Mouse (Mus musculus) kidney, adult 8-10 months (tissue): ENCODE measurements around the gene Prkn.

Source experiments
- DNase-seq, 2 experiments: peaks; one replicate each; pipeline ENCODE4 v3.0.0; 2022

Prkn gene

DNA sequence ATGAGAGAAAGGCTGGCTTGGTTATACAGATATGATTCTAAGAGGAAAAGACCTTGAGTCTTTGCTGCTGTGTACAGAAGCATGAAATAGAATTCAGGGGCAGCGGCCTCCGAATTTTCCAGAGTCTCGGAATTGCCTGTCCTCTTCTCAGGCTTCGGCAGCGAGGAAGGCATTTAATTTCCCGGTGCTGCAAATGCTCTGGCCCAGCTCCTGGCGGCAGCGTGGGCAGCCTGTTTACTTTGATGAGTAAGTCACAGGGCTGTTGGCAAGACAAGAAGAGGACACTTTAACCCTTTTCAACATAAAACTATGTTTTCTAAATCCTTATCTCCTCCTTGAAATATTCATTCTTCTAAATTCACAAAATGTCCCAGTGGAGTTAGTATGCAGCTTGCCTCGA, 462.9 kb downstream of the Prkn start:
- DNase-seq, result no peak

DNA sequence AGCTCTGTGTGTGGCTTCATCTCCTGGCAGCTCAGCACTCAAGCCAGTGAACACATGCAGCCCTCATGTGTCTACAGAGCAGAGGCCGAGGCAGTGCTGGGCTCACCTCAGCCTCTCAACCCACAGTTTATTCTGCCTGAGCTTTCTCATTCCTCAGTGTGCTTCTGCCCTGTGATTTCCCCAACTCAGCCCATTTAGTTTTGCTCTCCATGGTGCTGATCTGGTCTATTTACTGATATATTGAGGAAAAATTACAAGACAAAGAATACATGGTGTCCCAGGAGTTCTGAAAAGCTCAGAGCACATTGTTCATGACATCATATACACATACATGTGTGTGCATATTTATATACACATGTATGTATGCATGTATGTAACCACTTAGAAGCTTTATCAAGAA, 469.7 kb downstream of the Prkn start:
- DNase-seq, result no peak

DNA sequence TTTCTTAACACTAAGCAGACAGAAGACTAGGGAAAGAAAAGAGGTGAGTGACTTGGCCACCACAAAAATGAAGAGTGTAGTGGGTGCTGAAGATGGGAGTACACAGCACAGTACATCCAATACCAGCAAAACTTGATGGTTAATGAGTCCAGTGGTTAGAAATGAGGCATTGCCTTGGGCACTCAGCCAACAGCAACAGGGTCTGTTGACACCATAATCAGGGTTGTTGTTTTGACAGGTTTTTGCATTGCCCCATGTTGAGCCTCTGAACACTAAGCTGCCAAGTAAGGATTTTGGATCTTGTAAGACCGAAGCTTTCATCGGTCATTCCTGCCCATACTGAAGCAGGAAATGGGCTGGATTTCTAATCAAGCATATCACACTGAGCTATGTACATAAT, 474.0 kb downstream of the Prkn start:
- no peak for DNase-seq

DNA sequence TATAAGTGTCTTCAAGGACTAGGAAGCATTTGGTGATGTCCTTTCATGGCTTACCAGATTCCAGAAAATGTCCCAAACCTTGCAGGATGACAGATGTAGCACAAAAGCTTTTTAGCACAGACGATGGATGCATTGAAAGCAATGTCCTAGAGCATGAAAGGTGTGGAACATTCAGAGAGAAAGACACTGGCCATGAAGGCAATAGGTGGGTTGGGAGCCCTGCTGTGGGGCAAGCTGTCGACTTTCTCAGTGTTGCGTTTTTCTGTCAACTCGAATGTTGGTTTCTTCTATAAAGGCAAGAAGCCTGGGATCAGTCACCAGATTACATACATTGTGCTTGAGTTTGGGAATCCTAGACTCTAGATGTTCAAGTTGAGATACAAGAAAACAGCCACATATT, 475.5 kb downstream of the Prkn start:
- no peak for DNase-seq

DNA sequence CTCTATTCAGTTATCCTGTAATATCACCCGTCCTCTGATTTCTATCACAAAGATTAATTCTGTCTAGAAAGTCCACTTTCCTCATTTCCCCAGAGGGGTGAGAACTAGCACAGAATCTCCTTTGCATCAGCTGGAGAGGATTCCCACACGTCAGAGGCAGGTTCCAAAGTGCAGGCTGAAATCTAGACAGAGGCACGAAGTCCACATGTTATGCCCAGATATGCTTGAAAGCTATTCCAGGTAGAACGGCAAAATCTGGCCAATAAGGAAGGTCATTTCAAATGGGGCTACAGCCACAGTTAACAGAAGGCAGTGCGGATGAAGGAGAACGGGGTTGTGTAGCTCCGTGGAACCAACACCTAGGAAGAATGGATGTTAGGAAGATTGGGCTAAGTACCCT, 478.8 kb downstream of the Prkn start:
- DNase-seq, result peak in 1 of 2 experiments; percentile 13

DNA sequence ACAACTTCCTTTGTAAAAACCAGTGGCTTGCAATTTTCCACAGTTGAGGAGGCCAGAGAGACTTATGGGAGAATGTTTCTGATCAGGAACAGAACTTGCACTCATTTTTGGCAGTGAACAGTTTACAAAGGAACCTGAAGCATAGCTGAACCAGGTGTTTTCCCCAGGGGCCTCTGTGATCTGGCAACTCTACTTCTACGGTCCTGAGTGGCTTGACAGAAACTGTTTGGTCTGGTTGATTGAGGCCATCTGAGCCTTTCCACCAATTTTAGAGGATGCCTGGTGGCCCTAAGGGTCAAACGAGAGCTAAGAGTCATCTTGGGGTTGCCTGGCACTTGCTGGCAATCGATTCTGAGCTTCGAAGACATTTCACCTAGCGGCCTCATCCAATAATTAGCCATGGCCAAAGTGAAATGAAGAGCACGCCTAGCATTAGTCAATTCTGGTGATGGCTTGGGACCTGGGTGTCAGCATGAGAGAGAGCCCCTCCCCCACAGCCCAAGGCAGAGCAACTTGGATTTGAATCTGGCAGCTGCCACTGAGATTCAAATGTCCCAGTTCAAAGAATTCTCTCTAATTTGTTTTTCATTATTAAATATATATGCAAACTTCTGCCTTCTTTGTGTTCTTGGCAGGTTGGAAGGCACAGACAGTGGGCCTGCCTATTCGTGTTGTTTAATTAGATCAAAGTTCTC, 479.6 kb downstream of the Prkn start:
- no peak for DNase-seq

DNA sequence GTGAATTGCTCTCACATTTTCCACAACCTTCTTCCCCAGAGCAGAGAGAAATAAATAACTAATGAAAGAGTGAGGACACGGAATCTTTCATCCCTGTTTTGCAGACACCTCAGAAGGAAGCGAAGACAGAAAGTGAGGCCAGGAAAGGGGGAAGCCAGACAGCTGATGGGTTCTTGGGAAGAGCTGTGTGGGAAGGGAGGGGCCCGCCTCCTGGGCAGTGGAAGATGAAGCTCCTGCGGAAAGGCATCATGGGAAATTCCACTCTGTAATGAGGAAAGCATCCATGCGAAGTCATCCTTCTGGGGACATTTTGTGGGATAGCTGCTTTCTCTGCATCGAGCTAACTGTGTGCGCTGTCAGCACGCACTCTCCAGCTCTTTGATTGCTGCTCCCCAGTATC, 491.9 kb downstream of the Prkn start:
- no peak for DNase-seq

DNA sequence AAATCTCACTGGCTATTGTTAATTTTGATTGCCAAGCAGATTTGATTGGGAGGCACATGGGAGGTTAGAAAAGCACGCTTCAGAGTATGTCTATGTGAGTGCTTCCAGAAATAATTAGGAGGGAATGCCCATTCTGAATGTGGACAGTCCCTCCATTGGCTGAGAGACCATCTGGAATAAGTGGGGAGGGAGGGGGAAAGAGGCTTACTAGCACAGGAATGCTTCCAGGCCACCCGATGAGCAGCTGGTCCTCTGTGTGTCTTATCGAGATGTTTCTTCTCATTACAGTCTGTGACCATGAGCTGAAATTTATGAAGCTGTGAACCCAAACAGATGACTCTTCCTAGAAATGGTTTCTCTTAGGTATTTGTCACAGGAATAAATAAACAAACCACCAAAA, 493.6 kb downstream of the Prkn start:
- no peak for DNase-seq

DNA sequence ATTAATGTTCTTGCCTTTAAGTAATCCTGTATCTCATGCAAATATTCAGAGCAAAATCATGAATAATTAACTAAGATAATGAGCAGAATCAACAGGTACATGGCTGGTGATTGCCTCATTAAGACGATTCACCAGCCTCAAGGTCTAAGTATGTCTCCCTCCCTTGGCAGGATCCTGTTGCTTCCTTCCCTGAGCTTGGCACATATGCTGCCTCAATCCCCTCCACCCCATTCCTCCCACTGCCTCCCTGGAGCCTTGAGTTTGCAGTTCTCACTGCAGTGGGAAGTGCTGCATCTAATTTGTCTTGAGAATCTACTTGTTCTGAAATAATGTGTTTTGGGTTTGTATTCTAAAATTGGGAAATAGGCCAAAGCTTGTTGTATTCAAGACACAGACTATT, 496.0 kb downstream of the Prkn start:
- no peak for DNase-seq

DNA sequence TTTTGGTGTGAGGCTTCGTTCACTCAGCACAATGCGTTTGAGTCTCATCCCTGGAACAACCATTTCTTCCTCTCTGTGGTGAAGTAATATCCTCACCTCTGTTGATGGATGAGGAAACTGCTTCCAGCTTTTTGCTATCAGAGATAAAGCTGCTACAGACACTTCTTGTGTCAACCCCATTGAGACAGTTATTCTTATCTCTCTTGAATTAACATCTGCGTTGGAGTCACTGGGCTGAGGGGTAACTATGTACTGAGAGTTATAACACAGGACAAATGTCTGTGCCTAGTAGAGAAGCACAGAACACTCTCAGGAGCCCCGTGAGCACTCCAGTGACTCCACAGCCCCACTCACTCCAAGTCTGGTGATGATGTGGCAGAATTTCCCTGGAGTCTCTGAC, 500.2 kb downstream of the Prkn start:
- DNase-seq, result no peak

DNA sequence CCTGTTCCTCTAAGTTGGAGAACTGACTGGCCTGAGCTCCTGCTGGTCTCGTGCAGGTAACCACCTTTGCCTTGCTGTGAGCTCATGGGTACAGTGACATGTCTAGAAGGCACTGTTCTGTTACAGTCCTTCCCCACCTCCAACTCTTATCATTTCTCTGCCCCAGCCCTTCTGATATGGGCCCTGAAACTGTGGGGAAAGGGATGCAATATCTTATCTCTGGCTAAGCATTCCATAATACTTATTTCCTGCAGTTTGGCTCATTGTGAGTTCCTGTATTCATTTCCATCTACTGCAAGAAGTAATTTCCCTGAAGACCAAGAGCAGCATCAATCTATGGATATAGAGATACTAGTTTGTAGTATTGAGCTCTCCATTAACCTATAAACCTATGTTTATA, 506.1 kb downstream of the Prkn start:
- DNase-seq, result no peak

DNA sequence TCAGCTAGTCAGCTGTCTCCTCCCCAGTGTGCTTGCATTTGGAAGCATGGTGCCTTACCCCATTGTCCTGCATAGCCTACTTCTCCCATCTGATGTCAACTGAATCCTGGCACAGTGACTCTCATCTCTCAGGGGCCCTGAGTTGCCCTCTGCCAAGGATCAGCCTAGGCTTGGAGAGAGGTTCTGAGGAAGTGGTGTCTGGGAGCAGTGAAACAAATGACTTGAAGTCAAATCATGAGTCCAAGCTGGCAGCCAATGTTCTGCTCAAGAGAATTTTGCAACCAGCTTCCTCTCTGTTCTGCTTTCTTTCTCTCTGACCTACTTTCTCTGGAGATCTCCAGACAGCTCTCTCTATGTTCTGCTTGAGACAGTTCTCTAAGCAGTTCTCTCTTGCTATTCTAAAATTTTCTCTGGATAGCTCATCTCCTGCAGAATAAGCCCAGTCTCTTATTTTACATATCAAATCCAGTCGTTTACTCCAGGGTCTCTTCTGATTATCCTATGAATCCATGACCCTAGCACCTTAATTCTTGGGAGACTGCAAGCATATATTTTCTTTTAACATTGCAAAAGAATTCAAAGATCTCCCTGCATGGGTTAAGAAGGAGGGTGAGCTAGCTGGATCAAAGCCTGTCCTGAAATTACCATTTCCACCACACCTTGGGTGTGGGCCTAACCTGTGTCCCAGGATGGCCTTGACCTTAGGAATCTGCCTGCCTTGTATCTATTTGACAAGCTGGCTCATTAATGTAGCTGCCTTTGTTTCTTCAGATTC, 512.8 kb downstream of the Prkn start:
- DNase-seq, result no peak

DNA sequence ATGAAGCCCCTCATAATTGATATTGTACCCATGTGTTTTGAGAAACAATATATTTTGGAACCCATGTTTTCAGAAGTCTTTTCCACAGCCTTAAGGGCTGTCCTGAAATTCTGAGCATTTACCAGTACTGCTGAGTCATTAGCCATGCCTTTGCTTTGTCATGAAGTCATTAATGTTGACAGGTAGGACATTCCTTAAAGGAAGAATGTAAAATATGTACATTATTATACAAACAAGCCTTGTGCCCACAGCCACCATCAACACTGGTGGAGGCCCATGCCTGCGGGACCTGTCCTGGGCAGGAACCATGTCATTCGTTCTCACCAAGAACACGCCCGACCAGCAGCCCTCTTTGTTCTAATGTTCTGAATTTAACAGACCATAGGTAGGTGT, 513.4 kb downstream of the Prkn start:
- no peak for DNase-seq

DNA sequence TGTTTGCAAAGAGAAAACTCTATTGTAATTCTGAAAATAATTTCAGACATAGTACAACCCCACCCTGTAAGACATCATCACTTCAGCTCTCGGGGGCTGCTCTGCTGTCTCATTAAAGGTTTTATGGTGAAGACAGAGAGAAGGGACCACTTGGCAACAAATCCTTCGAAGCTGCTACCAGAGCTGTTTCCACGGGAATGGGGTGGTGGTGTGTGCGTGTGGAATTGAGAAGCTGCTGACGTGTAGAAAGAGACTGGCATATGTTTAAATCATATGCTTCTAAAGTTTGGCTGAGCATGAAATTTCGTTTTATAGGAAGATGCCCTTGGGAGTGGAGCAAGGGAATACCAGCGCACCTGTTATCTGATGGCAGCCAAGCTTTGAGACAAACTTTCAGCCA, 514.2 kb downstream of the Prkn start:
- DNase-seq, result no peak

DNA sequence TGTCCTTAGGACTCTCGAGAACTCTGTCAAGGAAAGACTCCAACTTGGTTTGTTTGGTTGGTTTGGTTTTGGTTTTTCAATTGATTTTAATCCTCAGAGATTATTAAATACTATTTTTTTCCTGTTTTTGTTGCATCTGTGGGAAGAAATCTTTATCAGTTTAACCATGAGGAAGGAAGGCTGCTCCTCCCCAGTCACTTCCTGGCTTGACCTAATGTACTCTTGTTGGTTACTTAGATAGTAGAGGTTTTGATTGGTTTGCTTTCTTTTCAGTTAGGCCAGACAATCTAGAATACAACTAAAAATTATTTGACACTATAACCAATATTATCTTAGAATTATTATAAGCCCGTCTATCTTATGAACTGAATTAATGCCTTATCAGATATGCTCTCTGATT, 535.3 kb downstream of the Prkn start:
- DNase-seq, result no peak

DNA sequence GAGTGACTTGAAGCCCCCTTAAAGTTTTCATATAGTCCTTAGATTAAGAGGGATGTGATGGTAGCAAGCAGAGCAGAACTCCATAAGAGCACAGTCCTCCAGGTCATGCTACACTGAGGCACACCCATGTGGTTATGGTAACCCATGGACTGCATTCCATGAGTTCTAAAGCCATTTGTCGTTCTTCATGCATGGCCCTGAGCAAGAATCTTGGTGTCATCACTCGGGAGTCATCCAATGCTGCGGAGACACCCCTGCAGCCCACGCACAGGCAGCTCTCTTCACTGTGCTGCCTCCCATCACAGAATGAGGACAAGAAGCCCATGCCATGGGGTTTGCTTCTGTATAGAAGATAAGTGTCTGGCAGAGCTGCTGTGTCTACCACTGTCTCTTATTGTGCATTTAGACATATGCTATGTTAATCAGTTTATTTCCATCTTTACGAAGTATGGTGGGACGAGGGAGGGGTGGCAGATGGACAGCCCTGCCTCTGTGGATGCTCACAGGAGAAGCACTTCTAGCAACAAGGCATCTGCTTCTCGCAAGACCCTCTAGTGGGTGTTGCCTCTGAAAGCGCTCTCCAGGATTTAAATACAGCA, 543.3 kb downstream of the Prkn start:
- DNase-seq, result no peak

DNA sequence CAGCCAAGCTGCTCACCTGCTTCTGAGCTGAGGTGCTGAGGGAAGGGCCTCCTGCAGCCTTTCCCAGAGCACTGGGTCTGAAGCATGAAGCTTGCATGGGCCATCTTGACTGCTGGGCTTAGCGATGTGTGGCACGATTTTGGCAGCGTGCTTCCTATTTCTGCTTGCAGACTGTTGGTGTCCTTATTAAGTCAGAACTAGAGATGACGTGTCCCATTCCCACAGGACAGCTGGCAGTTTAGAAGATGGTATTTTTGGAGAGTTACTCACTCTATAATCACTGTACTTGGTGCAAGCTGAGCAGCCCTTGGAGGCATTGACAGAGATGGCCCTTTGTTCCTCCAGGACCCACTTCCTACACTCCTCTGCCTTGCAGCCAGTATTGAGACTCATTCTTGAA, 545.1 kb downstream of the Prkn start:
- no peak for DNase-seq

DNA sequence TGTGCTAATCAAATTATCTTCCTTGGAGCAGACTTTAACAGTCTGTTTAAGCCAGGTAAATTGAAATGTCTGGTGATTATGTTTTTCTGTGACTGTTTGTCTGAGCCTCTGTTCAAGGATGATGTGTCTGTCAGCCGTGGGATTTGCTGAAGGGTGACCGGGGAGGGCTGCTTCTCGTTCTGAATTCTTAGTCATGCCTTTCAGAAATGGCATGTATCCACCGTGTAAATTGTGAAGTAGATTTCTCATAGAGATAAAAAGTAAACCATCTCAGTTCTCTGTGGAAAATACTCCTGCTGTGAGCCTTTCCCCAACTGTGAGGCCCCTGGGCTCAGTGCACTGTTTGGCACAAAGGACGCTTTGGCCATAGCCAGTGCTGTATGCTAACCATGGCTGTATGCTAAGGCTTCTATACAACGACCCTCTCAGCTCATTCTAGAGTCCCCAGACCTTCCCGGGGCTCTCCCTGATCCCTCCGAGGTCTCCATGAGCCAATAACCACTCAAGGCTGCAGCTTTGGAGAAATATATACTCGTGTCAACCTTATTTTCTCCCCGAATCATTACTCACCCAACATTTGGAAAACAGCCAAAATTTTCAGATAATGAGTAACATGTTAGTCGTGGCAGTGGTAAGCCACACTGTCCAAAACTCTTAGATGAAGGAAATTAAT, 552.6 kb downstream of the Prkn start:
- peak; percentile 4 to 20 for DNase-seq

DNA sequence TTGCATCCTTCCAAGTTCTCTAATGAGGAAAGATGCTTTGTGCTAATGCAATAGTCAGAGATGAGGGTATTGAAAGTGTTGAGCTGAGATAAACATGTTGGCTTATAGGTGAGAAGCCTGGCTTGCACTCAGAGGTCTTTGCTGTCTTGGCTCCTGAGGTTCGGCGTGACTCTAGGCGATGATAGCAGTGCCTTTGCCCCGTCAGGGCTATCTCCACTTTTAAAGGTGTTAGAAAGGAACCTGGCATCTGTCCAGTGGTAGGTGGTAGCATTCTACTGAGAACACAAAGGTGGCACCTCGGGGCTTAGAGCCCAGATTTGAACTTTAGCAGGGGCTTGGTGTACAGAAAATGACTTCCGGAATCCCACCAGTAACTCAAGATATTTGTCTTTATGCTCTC, 554.4 kb downstream of the Prkn start:
- DNase-seq, result no peak

DNA sequence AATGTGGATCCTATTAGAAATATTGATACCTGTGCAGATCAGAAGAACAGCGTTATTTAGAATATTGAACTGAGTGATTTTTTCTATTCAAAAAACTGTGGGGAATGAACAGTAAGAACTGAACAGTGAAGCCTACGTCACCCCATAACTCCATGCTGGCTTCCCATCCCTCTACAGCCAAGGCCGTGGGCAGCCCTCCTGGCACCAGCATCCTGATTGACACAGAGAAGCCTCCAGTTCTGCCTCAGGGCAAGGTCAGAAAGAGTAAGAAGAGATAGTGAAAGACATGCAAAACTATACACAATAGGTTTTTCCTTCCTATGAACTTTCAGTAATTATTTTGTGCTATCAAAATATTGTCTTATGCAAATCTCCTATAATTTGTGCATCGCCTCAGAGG, 557.5 kb downstream of the Prkn start:
- DNase-seq, result no peak

DNA sequence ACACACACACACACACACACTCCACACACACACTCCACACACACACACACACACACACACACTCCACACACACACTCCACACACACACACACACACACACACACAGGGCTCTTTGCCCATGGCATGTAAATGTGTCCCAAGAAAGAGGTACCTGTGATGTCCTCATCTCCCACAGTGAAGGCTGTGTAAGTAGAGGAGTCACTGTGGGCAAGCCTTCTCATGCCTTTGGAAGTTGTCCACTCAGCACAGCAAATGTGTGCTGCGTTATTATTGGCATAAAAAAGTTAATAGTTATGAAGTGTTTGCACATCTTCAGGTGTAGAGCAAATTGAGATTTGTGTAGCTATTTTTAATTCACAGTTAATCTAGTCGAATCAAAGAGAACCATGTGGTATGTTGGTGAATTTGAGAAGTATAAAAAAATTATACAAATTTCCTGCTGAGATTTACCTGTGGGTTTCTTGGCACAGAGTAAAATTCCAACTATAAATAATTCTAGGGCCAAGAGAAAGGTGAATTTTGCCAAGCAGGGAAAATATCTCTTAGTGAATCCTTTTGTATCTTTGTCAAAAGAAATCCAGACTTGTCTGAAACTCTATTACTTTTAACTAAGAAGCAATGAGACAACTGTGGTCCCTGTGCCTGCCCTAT, 562.2 kb downstream of the Prkn start:
- no peak for DNase-seq

DNA sequence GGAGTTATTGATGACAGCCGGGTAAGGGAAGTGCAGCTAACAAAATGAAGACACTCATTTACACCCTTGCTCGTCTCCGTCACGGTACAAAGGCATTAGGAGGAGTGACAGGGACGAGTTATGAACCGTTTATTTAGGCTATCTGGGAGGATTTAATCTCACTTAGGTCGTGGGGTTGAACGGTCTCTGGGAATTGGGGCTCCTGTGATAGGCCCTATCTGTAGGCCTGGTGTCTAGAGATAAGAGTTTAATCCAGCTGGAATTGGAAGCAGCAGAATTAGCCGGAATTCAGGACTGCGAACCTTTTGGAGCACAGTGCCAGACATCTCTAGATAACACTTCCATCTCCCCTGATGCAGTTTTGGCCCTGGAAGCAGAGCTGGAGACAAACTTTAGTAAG, 571.2 kb downstream of the Prkn start:
- no peak for DNase-seq

DNA sequence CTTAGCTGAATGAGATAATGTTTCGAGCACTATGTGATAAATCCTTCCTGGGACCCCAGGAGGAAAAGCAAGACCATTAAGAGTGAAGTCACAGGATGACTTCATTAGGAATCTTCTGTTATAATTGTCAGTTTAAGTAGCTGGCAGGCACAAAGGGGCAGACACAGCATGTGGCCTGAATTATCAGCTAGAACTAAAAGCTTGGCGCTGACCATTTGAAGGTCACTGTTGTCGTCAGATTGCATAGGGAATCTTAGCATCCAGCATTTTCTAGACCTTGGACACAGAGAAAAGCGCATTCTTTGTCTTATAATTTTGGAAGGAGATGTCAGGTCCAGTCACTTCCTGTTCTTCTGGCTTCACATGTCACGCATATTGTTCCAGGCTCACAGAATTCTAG, 573.5 kb downstream of the Prkn start:
- no peak for DNase-seq
